Mouse (Mus musculus) MEL (cell line): Measurements from ENCODE around the gene P3h2. TPM values are rescaled to one million over a fixed set of nuclear protein-coding genes. Genes with fewer than 3 reads are reported as not detected.

ENCODE experiments used
- DNase-seq: peaks from one replicate; pipeline ENCODE4 v3.0.0; 2011; ENCODE audit warnings: low read depth, low spot score
- H3K27ac ChIP-seq: 2 replicates; pipeline ENCODE4 v1.5.1; 2012; ENCODE audit warnings: low read depth, mild to moderate bottlenecking, control low read depth, low read length, moderate library complexity; ENCODE audit not compliant: control insufficient read depth
- H3K27me3 ChIP-seq, 2 experiments: fragments of 150-350 bp in 1 of 2; sonication (generic) in 1 of 2; 2 replicates each; pipeline ENCODE4 v1.6.1; 2012; ENCODE audit warnings: low read length in 2 of 2, mild to moderate bottlenecking in 2 of 2, improper control_type of control experiment in 1 of 2, moderate library complexity in 1 of 2; ENCODE audit not compliant: insufficient read depth in 2 of 2, control insufficient read depth in 1 of 2
- H3K36me3 ChIP-seq, 2 experiments: 2 replicates each; pipeline ENCODE4 v1.6.1; 2012 to 2014; ENCODE audit warnings: low read length in 2 of 2, improper control_type of control experiment in 1 of 2, inconsistent platforms in 1 of 2, mild to moderate bottlenecking in 1 of 2; ENCODE audit not compliant: insufficient read depth in 2 of 2, control insufficient read depth in 1 of 2
- H3K4me1 ChIP-seq, 2 experiments: fragments of 150-350 bp in 1 of 2; sonication (generic) in 1 of 2; 2 replicates each; pipeline ENCODE4 v1.6.1; 2012; ENCODE audit warnings: low read length in 2 of 2, improper control_type of control experiment in 1 of 2, mild to moderate bottlenecking in 1 of 2; ENCODE audit not compliant: insufficient read depth in 2 of 2, control insufficient read depth in 1 of 2
- H3K4me3 ChIP-seq, 2 experiments: fragments of 150-350 bp in 1 of 2; sonication (generic) in 1 of 2; 2 replicates each; pipeline ENCODE4 v1.5.1; 2012; ENCODE audit warnings: low read depth in 2 of 2, low read length in 2 of 2, mild to moderate bottlenecking in 2 of 2, moderate library complexity in 2 of 2, control low read depth in 1 of 2, improper control_type of control experiment in 1 of 2; ENCODE audit not compliant: control insufficient read depth in 1 of 2, insufficient read depth in 1 of 2
- H3K79me2 ChIP-seq: 2 replicates; pipeline ENCODE4 v1.6.1; 2012; ENCODE audit warnings: mild to moderate bottlenecking, low read length, moderate library complexity; ENCODE audit not compliant: control insufficient read depth, poor library complexity, insufficient read depth
- H3K9ac ChIP-seq: 2 replicates; pipeline ENCODE4 v1.6.1; 2012; ENCODE audit warnings: low read depth, mild to moderate bottlenecking, control low read depth, low read length, moderate library complexity; ENCODE audit not compliant: control insufficient read depth, poor library complexity, severe bottlenecking
- H3K9me3 ChIP-seq: fragments of 150-350 bp; sonication (generic); replicated peaks from 2 replicates; pipeline ENCODE4 v1.6.1; 2012; ENCODE audit warnings: mild to moderate bottlenecking, low read length, improper control_type of control experiment, moderate library complexity; ENCODE audit not compliant: insufficient read depth
- CHD2 ChIP-seq: IDR thresholded peaks from 2 replicates; pipeline ENCODE4 v1.6.1; 2011; ENCODE audit warnings: low read length, improper control_type of control experiment
- CTCF ChIP-seq, 3 experiments: IDR thresholded peaks in 2 of 3; conservative IDR thresholded peaks in 1 of 3; 2 replicates each; pipeline ENCODE4 v1.5.1; 2011 to 2012; ENCODE audit warnings: low read length in 3 of 3, low read depth in 2 of 3, mild to moderate bottlenecking in 2 of 3, improper control_type of control experiment in 1 of 3, inconsistent platforms in 1 of 3, mixed read lengths in 1 of 3, moderate library complexity in 1 of 3; ENCODE audit not compliant: control insufficient read depth in 1 of 3, insufficient read depth in 1 of 3, poor library complexity in 1 of 3, severe bottlenecking in 1 of 3
- E2F4 ChIP-seq: IDR thresholded peaks from 2 replicates; pipeline ENCODE4 v1.6.1; 2011; ENCODE audit warnings: low read depth, low read length, improper control_type of control experiment, borderline replicate concordance
- EP300 ChIP-seq, 2 experiments: IDR thresholded peaks; 2 replicates each; pipeline ENCODE4 v1.6.1; 2011; ENCODE audit warnings: improper control_type of control experiment in 2 of 2, low read length in 2 of 2, low read depth in 1 of 2, mild to moderate bottlenecking in 1 of 2
- ETS1 ChIP-seq: IDR thresholded peaks from 2 replicates; pipeline ENCODE4 v1.6.1; 2012; ENCODE audit warnings: low read depth, mild to moderate bottlenecking, inconsistent platforms, low read length, improper control_type of control experiment, moderate library complexity
- HCFC1 ChIP-seq: IDR thresholded peaks from 2 replicates; pipeline ENCODE4 v1.6.1; 2012; ENCODE audit warnings: low read depth, mild to moderate bottlenecking, inconsistent platforms, low read length, improper control_type of control experiment, moderate library complexity
- JUND ChIP-seq: IDR thresholded peaks from 2 replicates; pipeline ENCODE4 v1.6.1; 2011; ENCODE audit warnings: low read depth, mild to moderate bottlenecking, improper control_type of control experiment, low read length
- KAT2A ChIP-seq: conservative IDR thresholded peaks from 2 replicates; pipeline ENCODE4 v1.6.1; 2012; ENCODE audit warnings: low read depth, low read length, improper control_type of control experiment, inconsistent platforms
- MAX ChIP-seq: IDR thresholded peaks from 2 replicates; pipeline ENCODE4 v1.6.1; 2011; ENCODE audit warnings: low read length, improper control_type of control experiment
- MEF2A ChIP-seq: IDR thresholded peaks from 2 replicates; pipeline ENCODE4 v1.6.1; 2014; ENCODE audit warnings: low read depth, mild to moderate bottlenecking, inconsistent platforms, low read length, improper control_type of control experiment; ENCODE audit not compliant: poor library complexity, insufficient replicate concordance, severe bottlenecking; ENCODE audit errors: extremely low read depth
- MXI1 ChIP-seq: IDR thresholded peaks from 2 replicates; pipeline ENCODE4 v1.6.1; 2011; ENCODE audit warnings: mild to moderate bottlenecking, low read depth, low read length, improper control_type of control experiment
- POLR2AphosphoS5 ChIP-seq: IDR thresholded peaks from 2 replicates; pipeline ENCODE4 v1.6.1; 2012; ENCODE audit warnings: low read depth, borderline replicate concordance, mild to moderate bottlenecking, inconsistent platforms, low read length, moderate library complexity, mixed read lengths
- RAD21 ChIP-seq: IDR thresholded peaks from 2 replicates; pipeline ENCODE4 v1.6.1; 2011; ENCODE audit warnings: mild to moderate bottlenecking, low read depth, low read length, improper control_type of control experiment
- RCOR1 ChIP-seq: IDR thresholded peaks from 2 replicates; pipeline ENCODE4 v1.6.1; 2012; ENCODE audit warnings: low read depth, mild to moderate bottlenecking, inconsistent platforms, low read length, improper control_type of control experiment
- SIN3A ChIP-seq: IDR thresholded peaks from 2 replicates; pipeline ENCODE4 v1.6.1; 2012; ENCODE audit warnings: low read length, improper control_type of control experiment, inconsistent platforms
- SMC3 ChIP-seq: IDR thresholded peaks from 2 replicates; pipeline ENCODE4 v1.6.1; 2011; ENCODE audit warnings: low read depth, low read length, improper control_type of control experiment
- UBTF ChIP-seq: IDR thresholded peaks from 2 replicates; pipeline ENCODE4 v1.6.1; 2012; ENCODE audit warnings: low read depth, mild to moderate bottlenecking, inconsistent platforms, low read length, improper control_type of control experiment, moderate library complexity, borderline replicate concordance; ENCODE audit not compliant: insufficient read depth
- USF1 ChIP-seq: IDR thresholded peaks from 2 replicates; pipeline ENCODE4 v1.6.1; 2014; ENCODE audit warnings: low read depth, mild to moderate bottlenecking, inconsistent platforms, low read length, improper control_type of control experiment, moderate library complexity
- USF2 ChIP-seq, 2 experiments: IDR thresholded peaks; 2 replicates each; pipeline ENCODE4 v1.6.1; 2011 to 2012; ENCODE audit warnings: improper control_type of control experiment in 2 of 2, low read length in 2 of 2, borderline replicate concordance in 1 of 2, inconsistent platforms in 1 of 2, low read depth in 1 of 2, mild to moderate bottlenecking in 1 of 2; ENCODE audit not compliant: insufficient read depth in 1 of 2
- polyA plus RNA-seq, 2 experiments: library from polyadenylated mRNA; stranded (reverse) in 1 of 2; unstranded in 1 of 2; fragments of >175 nt in 1 of 2; fragments of >200 nt in 1 of 2; gene quantifications; 2 replicates each; pipeline versions ENCODE4 v1.2.1 to v1.2.4; 2012; ENCODE audit warnings: low replicate concordance in 2 of 2, low read depth in 1 of 2; ENCODE audit not compliant: insufficient read length in 2 of 2, insufficient read depth in 1 of 2, missing spikeins in 1 of 2
- total RNA-seq: library from RNA; depleted of rRNA; stranded (reverse); fragments of 300-350 nt; gene quantifications from 2 replicates; pipeline ENCODE4 v1.2.3, GENCODE M21; 2012

Gene P3h2
- total and polyA plus RNA-seq, 3 experiments, result not detected

- Histone ChIP-seq H3K36me3 (no peaks in the 10 kb centered on the region), H3K27ac (no peak overlapping the region), H3K4me3 (no peak overlapping the region), H3K9ac (no peak overlapping the region), H3K79me2 (no peaks in the 10 kb centered on the region), H3K27me3 (no peaks in the 10 kb centered on the region), H3K4me1 (no peaks in the 10 kb centered on the region), H3K9me3 (no peaks in the 10 kb centered on the region)
- DNase-seq, result no peak
- TF ChIP-seq RAD21 (no peak), KAT2A (no peak), RCOR1 (no peak), CTCF (IDR thresholded peaks at IDR 0.05 in 2 of 3, conservative IDR thresholded peaks at IDR 0.05 in 1 of 3; ENCODE audit: control insufficient read depth in 1 of 3, insufficient read depth in 1 of 3, low read depth in 2 of 3, low read length in 3 of 3, poor library complexity in 1 of 3, severe bottlenecking in 1 of 3) (no peak), JUND (no peak), USF2 (IDR thresholded peaks at IDR 0.05; ENCODE audit: borderline replicate concordance in 1 of 2, insufficient read depth in 1 of 2, low read depth in 1 of 2, low read length in 2 of 2) (no peak), MEF2A (no peak), SMC3 (no peak), SIN3A (no peak), UBTF (no peak)
Measured at GRCm38 (mm10) chr16:26088976-26089375, 16.6 kb downstream of the P3h2 start.

GRCm38 (mm10) chr16:26088240-26088639 is 17.3 kb downstream of the P3h2 start:
- H3K27ac ChIP-seq, result no peak overlapping the region
- no peaks in the 10 kb centered on the region for H3K27me3 ChIP-seq
- H3K36me3 ChIP-seq, result no peaks in the 10 kb centered on the region
- no peaks in the 10 kb centered on the region for H3K79me2 ChIP-seq
- no peak for DNase-seq
- no peaks in the 10 kb centered on the region for H3K9me3 ChIP-seq
- H3K4me1 ChIP-seq, result no peaks in the 10 kb centered on the region
- H3K4me3 ChIP-seq, result no peak overlapping the region
- TF ChIP-seq USF1, result no peak
- no peak for TF ChIP-seq ETS1
- no peak for TF ChIP-seq RAD21
- no peak for TF ChIP-seq HCFC1
- TF ChIP-seq E2F4, result no peak
- no peak for TF ChIP-seq MAX
- TF ChIP-seq POLR2AphosphoS5, result no peak
- TF ChIP-seq UBTF, result no peak
- TF ChIP-seq SIN3A, result no peak
- TF ChIP-seq EP300 (IDR thresholded peaks at IDR 0.05; ENCODE audit: low read depth in 1 of 2, low read length in 2 of 2), result no peak
- no peak for TF ChIP-seq MXI1
- TF ChIP-seq CHD2, result no peak
- no peak overlapping the region for H3K9ac ChIP-seq
